Mouse (Mus musculus) testis, adult 2 months (tissue): ENCODE measurements at regions not wholly inside any gene's neighbourhood (a gene's known extent, or its start where the extent isn't known, plus 50 kb on each side); places are given as distances from the start of the nearest gene placed in this dataset.

Experiments
- CTCF ChIP-seq: fragments of 200-500 bp; IDR thresholded peaks from 2 replicates; pipeline ENCODE4 v1.5.1; 2012; ENCODE audit warnings: low read depth, mild to moderate bottlenecking, inconsistent platforms, low read length, moderate library complexity; ENCODE audit not compliant: control insufficient read depth, insufficient read depth, insufficient replicate concordance
- POLR2A ChIP-seq: fragments of 200-500 bp; IDR thresholded peaks from 2 replicates; pipeline ENCODE4 v1.6.1; 2012; ENCODE audit warnings: low read depth, mild to moderate bottlenecking, inconsistent platforms, low read length, moderate library complexity; ENCODE audit not compliant: control insufficient read depth

DNA sequence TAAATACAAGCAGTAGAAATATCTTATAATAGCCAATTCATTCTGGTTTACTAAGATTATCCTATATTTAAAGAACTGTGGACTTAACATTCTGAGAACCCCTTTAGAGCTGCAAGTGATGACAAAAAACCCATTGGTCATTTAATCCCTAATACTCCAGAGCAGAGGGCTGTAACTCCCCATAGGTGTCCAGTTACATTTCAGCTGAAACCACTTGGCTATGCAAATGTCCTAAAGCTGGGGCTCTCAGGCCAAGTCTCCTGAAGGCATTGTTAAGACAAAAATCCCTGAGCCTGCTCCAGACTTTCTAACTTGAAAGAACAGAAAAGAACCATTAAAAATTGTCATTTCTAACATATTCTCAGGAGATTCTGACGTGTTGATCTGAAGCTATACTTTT lies 209.1 kb upstream of the Gap43 start:
- no peak for TF ChIP-seq POLR2A
- no peak for TF ChIP-seq CTCF
